Mouse (Mus musculus): ENCODE measurements around the gene Anxa6. TPM values are rescaled to one million over a fixed set of nuclear protein-coding genes. Genes with fewer than 3 reads are reported as not detected.
A peak's percentile ranks its signal among the peaks of the same experiment; 100 is the strongest.

Gene Anxa6
- polyA plus RNA-seq, 1 experiment from 2014 or later: 29.6 TPM

DNA sequence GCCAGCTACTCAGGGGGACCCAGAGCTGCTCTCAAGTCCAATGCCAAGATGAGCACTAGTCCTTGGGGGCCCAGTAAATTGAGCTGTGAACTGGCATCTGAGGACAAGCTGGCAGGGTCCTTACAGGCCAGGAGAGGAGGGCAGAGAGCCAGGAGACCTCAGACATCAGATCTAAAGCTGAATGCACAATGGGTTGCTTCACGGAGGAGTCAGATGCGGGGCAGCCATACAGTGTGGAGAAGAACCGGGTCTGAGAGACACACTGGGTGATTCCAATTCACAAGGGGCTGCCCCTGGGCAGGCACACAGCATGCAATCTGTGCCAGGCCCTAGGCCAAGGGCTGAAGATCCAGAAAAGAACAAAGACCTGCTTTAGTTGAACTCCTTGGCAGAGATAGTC is 18.0 kb downstream of the Anxa6 start:
- H3K27me3 ChIP-seq: no peaks in the 10 kb centered on the region
- 74% methylated on average over 3 of the region's 3 CpGs for WGBS
- peak overlapping the region; percentile 62 for H3K27ac ChIP-seq
- no peak overlapping the region for H3K9ac ChIP-seq
- no peak overlapping the region for H3K4me3 ChIP-seq
- H3K36me3 ChIP-seq (ENCODE audit: poor library complexity, severe bottlenecking): peaks cover 12% of the 10 kb centered on the region
- no peak overlapping the region for H3K4me2 ChIP-seq
- no peaks in the 10 kb centered on the region for H3K9me3 ChIP-seq (replicated peaks)
- peaks cover 13% of the 10 kb centered on the region for H3K4me1 ChIP-seq
- peak; percentile 48; the same call in 1 of the 2 replicates for ATAC-seq

DNA sequence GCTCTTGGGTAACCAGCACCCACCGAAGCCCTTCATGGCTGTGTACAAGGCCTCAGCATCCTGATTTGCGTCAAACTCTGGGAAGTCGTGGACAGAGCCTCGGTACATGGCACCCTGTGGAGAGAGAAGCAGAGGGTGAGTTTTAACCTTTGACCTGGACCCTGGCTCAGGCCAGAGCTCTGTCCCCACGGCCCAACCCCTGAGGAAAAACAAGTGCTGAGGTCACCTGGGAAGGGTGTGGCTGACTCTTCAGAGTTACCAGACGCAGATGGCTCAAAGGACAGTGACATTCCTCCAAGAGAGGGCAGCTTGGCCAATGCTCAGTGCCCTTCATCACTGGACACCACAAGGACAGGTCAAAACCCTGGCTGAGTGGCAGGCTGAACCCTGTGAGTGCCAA is 19.4 kb downstream of the Anxa6 start:
- no peaks in the 10 kb centered on the region for H3K27me3 ChIP-seq
- H3K9me3 ChIP-seq (replicated peaks): no peaks in the 10 kb centered on the region
- H3K9ac ChIP-seq: no peak overlapping the region
- peaks cover 13% of the 10 kb centered on the region for H3K4me1 ChIP-seq
- WGBS: 76% methylated on average over 6 of the region's 6 CpGs
- no peak for ATAC-seq
- no peak overlapping the region for H3K27ac ChIP-seq
- no peak overlapping the region for H3K4me3 ChIP-seq
- peaks cover 25% of the 10 kb centered on the region for H3K36me3 ChIP-seq (ENCODE audit: poor library complexity, severe bottlenecking)
- H3K4me2 ChIP-seq: no peak overlapping the region

DNA sequence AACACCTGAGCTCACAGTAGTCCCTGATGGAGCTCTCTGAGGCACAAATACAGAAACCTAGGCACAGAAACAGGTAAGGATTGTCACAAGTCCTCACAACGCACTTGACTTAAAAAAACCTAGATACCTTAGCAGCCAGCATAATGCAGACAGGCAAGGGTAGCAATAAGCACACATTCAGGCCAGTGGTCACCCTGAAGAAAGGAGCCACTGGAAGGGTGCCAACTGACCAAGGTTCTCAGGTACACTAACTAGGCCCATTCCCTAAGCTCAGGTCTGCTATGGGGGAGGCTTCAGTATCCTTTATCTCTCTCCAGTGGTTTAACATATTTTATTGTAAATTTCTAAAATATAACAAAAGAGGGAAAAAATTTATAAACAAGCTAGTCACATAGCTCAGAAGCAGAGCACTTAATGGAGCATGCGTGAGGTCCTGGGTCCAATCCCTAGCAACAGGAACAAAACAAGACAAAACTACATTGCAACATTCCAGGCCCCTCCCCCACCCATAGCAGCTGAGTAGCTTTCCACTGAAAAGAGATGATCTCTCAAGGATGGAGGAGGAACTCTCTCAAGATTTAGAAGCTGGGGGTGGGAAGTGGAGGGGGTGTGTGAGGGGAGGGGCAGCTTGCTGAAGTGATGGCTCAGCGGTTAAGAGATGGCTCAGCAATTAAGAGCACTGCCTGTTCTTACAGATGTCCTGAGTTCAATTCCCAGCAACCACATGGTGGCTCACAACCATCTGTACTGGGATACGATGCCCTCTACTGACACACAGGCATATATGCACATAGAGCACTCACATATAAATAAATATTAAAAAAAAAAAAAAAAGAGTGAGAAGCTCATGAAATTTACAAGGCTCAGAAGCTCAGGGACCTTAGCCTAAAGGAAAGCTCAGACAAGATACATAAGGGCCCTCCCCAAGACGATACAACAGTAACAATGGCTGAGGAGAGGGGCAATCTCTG is 20.4 kb downstream of the Anxa6 start:
- WGBS: 77% methylated on average over 5 of the region's 5 CpGs
- no peak for ATAC-seq
- H3K9me3 ChIP-seq (replicated peaks): no peaks in the 10 kb centered on the region
- no peak overlapping the region for H3K4me3 ChIP-seq
- no peaks in the 10 kb centered on the region for H3K27me3 ChIP-seq
- H3K27ac ChIP-seq: no peak overlapping the region
- no peak overlapping the region for H3K9ac ChIP-seq
- H3K4me1 ChIP-seq: peaks cover 13% of the 10 kb centered on the region
- H3K4me2 ChIP-seq: no peak overlapping the region
- peaks cover 32% of the 10 kb centered on the region for H3K36me3 ChIP-seq (ENCODE audit: poor library complexity, severe bottlenecking)

DNA sequence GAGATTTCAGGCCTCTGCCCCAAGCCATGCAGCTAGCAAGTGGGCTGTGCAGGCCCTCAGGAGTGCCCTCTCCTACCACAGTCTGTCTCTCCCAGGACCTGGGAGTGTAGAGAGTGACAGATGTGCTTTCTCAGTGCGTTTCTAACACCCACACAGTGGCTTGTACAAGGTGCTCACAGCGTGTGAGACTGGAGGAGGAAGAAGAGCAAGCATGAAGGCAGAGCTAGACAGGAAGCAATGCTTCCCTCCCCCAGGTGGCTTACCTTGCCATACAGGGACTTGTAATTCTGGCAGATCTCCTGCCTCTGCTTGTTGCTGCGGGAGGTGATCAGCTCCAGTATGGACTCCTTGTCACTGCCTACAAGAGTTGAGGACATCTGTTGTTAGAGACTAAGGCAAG is 21.8 kb downstream of the Anxa6 start:
- no peak overlapping the region for H3K9ac ChIP-seq
- H3K9me3 ChIP-seq (replicated peaks): no peaks in the 10 kb centered on the region
- H3K27ac ChIP-seq: no peak overlapping the region
- 93% methylated on average over 3 of the region's 3 CpGs for WGBS
- no peaks in the 10 kb centered on the region for H3K27me3 ChIP-seq
- ATAC-seq: no peak
- H3K4me1 ChIP-seq: peaks cover 13% of the 10 kb centered on the region
- H3K4me2 ChIP-seq: no peak overlapping the region
- H3K4me3 ChIP-seq: no peak overlapping the region
- peaks cover 45% of the 10 kb centered on the region for H3K36me3 ChIP-seq (ENCODE audit: poor library complexity, severe bottlenecking)

DNA sequence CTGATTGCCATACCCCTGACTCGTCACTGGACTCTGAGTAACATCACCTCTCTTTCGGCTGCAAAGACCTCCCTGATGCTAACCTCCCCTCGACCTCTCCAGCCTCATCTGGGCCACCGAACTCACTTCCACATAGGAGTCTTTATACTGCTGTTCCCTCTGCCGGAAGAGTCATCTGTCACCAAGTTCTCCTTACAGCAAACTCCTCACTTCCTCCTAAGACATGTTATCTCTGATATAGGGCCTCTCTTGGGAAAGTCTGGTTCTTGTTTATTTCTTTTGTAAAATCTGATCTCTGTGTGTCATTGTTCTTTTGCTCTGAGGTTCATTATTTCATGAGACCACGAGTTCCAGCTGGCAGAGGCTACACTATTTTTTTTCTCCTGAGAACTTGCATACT is 25.0 kb downstream of the Anxa6 start:
- 89% methylated on average over 6 of the region's 6 CpGs for WGBS

DNA sequence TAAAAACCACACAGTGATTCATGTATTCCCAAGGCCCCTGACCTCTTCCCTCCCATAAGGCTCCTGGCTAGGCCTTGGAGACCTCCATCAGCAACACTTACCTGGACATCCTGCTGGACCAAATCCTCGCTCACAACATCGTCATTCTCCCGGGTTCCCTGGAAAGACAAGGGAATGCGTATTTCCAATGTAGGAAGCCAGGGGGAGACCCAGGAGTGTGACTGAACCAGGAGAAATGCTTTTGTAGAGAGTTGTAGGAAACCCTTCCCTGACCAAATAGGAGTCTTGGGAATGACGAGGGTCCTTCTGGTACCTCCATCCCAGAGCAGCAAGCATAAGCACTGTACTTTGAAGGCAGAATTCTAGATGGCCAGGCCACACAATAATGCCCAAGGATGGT is 27.6 kb downstream of the Anxa6 start:
- Histone ChIP-seq H3K9ac (no peak overlapping the region), H3K4me2 (no peak overlapping the region), H3K4me3 (no peak overlapping the region), H3K9me3 (replicated peaks) (0 out of 2 replicates have a peak, but pooled peaks cover 4% of the 10 kb centered on the region), H3K36me3 (ENCODE audit: poor library complexity, severe bottlenecking) (peaks cover 50% of the 10 kb centered on the region), H3K27me3 (no peaks in the 10 kb centered on the region), H3K27ac (no peak overlapping the region), H3K4me1 (no peaks in the 10 kb centered on the region)
- ATAC-seq: no peak
- 83% methylated on average over 5 of the region's 5 CpGs for WGBS

More for the DNA sequence above, 25.0 kb downstream of the Anxa6 start:
- Histone ChIP-seq H3K27me3 (no peaks in the 10 kb centered on the region), H3K36me3 (ENCODE audit: poor library complexity, severe bottlenecking) (peaks cover 52% of the 10 kb centered on the region), H3K27ac (no peak overlapping the region), H3K9ac (no peak overlapping the region), H3K9me3 (replicated peaks) (no peaks in the 10 kb centered on the region), H3K4me1 (no peaks in the 10 kb centered on the region), H3K4me2 (no peak overlapping the region), H3K4me3 (no peak overlapping the region)
- no peak for ATAC-seq

DNA sequence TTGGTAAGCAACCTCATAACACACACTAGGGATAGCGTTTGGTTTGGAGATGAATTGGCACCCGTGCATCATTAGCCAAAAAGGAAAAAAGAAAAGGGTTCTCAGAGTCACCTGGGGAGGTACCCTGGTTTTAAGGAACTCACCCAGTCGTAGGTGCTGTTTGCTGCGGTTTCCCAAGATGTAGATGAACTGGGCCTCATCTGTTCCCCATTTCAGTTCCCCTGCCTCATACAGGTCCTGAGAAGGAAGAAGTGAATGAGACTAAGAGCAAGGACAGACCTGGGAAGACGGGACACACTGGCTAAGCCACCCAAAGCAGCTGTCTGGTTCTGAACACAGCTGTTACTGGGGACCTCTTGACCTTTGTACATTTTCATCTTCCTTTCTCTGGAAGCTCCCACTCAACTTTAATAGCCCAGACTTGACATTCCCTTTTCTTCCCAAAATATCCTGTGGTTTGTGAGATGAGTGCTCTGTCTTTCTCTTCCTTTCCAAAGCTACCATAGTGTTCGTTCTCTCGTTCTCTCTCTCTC is 28.2 kb downstream of the Anxa6 start:
- Histone ChIP-seq H3K9ac (no peak overlapping the region), H3K36me3 (ENCODE audit: poor library complexity, severe bottlenecking) (peaks cover 47% of the 10 kb centered on the region), H3K4me1 (no peaks in the 10 kb centered on the region), H3K4me3 (no peak overlapping the region), H3K27me3 (no peaks in the 10 kb centered on the region), H3K4me2 (no peak overlapping the region), H3K27ac (no peak overlapping the region), H3K9me3 (replicated peaks) (0 out of 2 replicates have a peak, but pooled peaks cover 4% of the 10 kb centered on the region)
- WGBS: 85% methylated on average over 7 of the region's 7 CpGs
- no peak for ATAC-seq

DNA sequence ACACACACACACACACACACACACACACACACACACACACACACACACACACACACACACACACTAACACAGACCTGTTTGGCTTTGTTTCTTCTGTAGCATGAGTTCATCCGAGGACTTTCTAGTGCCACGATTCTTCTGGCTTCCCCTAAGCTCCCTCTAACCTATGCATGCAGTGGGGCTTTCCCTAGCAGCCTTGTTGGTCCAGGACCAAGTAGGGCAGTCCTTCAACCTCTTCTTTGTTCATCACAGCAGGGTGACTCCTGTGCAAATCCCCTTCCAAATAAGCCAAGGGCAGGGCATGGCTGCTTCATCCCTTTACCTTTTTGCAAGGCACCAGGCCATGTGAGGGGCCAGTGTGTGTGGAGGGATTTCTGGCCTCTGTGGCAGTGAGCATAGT is 34.5 kb downstream of the Anxa6 start:
- peaks cover 14% of the 10 kb centered on the region for H3K36me3 ChIP-seq (ENCODE audit: poor library complexity, severe bottlenecking)
- ATAC-seq: no peak
- 38% methylated on average over 2 of the region's 2 CpGs for WGBS
- H3K27ac ChIP-seq: no peak overlapping the region
- H3K4me1 ChIP-seq: peaks cover 5% of the 10 kb centered on the region; the same call in 1 of the 2 replicates
- H3K4me3 ChIP-seq: no peak overlapping the region
- 0 out of 2 replicates have a peak, but pooled peaks cover 4% of the 10 kb centered on the region for H3K9me3 ChIP-seq (replicated peaks)
- H3K27me3 ChIP-seq: no peaks in the 10 kb centered on the region
- H3K9ac ChIP-seq: no peak overlapping the region
- no peak overlapping the region for H3K4me2 ChIP-seq

DNA sequence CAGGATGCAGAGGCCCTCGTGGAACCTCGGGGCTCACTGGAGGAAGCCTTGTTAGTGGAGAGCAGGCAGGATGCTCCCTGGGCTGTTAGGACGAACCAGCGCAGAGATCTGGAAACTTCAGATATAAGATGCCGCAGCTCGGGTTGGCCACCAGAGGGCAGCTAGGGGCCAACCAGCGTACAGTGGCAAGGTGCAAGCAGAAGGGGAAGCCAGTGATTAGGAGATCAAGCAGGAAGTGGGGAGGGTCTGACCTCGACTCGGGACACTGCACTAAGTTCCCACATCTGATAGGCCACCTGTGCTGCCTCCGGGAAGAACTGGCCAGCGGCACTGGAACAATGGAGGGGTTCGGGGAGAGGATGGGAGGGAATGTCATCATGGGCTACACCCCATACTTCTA is 35.0 kb downstream of the Anxa6 start:
- Histone ChIP-seq H3K4me2 (no peak overlapping the region), H3K4me1 (peaks cover 5% of the 10 kb centered on the region; the same call in 1 of the 2 replicates), H3K4me3 (no peak overlapping the region), H3K27ac (no peak overlapping the region), H3K9ac (no peak overlapping the region), H3K27me3 (no peaks in the 10 kb centered on the region), H3K9me3 (replicated peaks) (0 out of 2 replicates have a peak, but pooled peaks cover 4% of the 10 kb centered on the region), H3K36me3 (ENCODE audit: poor library complexity, severe bottlenecking) (peaks cover 14% of the 10 kb centered on the region)
- WGBS: 5% methylated on average over 12 of the region's 12 CpGs
- ATAC-seq: peak; percentile 77; the same call in 1 of the 2 replicates

DNA sequence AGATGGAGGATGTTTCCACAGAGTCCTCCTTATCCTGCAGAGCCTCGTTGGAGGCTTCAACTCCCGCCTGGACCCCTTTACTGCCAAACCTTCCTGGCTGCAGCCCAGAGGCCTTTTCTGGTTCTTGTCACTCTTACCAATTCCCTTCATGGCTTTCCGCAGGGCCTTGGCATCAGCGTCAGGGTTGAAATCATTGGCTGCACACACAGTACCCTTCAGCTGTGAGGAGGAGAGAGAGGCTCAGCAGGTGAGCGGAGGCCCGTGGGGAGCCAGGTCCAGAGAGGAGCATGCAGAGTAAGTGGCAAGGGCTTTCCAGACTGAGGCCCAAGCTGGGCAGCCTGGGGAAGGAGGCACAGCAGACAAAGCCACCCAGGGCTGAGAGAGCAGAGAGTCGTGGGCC is 37.1 kb downstream of the Anxa6 start:
- H3K36me3 ChIP-seq (ENCODE audit: poor library complexity, severe bottlenecking): peaks cover 13% of the 10 kb centered on the region
- H3K27ac ChIP-seq: no peak overlapping the region
- no peak for ATAC-seq
- no peaks in the 10 kb centered on the region for H3K27me3 ChIP-seq
- no peak overlapping the region for H3K4me2 ChIP-seq
- H3K9ac ChIP-seq: no peak overlapping the region
- H3K4me1 ChIP-seq: peaks cover 5% of the 10 kb centered on the region; the same call in 1 of the 2 replicates
- WGBS: 51% methylated on average over 7 of the region's 7 CpGs
- H3K9me3 ChIP-seq (replicated peaks): 0 out of 2 replicates have a peak, but pooled peaks cover 4% of the 10 kb centered on the region
- no peak overlapping the region for H3K4me3 ChIP-seq

DNA sequence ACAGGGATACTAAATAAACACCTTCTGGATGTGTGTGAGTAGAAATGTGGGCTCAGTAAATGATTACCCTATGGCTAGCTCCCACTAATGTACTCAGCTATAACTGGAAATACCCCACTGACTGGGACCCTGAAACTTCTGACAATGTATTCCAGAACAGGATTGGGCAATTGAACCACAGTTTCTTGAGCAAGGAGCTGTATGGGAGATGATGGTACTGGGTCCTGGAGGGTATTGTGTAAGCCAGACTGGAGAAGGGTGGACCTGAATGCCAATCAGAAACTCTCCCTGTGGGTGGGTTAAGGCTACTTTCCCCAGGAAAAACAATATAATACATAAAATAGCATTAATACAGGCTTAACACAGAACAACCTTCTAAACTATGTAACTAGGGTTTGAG is 43.3 kb downstream of the Anxa6 start:
- Histone ChIP-seq H3K4me1 (no peaks in the 10 kb centered on the region), H3K9me3 (replicated peaks) (no peaks in the 10 kb centered on the region), H3K36me3 (ENCODE audit: poor library complexity, severe bottlenecking) (peaks cover 3% of the 10 kb centered on the region; the same call in 1 of the 2 replicates), H3K9ac (no peak overlapping the region), H3K27ac (no peak overlapping the region), H3K4me2 (no peak overlapping the region), H3K4me3 (no peak overlapping the region), H3K27me3 (no peaks in the 10 kb centered on the region)
- ATAC-seq: no peak

DNA sequence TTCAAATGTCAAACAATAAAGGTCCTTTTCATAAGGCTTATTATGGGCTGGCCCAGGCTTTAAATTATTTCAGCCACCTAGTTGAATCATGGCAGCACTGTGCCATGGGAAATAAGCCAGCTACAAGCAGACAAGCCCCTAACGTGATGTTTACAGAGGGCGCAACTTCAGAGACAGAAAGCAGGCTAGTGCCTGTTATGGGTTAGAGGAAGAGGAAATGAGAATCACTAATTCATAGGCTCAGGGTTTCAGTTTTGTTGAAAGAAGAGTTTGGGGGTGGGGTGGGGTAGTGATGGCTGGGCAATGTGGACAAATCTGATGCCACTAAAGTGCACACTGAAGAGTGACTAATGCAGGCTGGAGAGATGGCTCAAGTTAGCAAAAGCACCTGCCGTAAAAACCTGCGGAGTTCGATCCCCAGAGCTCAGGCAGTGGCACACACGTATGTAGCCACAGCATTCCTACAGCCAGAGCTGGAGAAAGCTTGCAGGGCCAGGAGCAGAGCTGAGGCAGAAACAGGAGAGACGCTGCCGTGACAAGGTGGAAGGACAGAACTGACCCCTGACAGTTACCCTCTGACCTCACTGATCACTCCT is 44.4 kb downstream of the Anxa6 start:
- H3K4me3 ChIP-seq: no peak overlapping the region
- no peaks in the 10 kb centered on the region for H3K27me3 ChIP-seq
- H3K4me1 ChIP-seq: no peaks in the 10 kb centered on the region
- no peak overlapping the region for H3K4me2 ChIP-seq
- WGBS: 81% methylated on average over 8 of the region's 8 CpGs
- H3K27ac ChIP-seq: no peak overlapping the region
- no peak for ATAC-seq
- peaks cover 3% of the 10 kb centered on the region; the same call in 1 of the 2 replicates for H3K36me3 ChIP-seq (ENCODE audit: poor library complexity, severe bottlenecking)
- no peaks in the 10 kb centered on the region for H3K9me3 ChIP-seq (replicated peaks)
- H3K9ac ChIP-seq: no peak overlapping the region

Measured in forebrain, embryonic 13.5 days (tissue).